Mouse (Mus musculus): ENCODE results near the gene Oprm1. TPM values are rescaled to one million over a fixed set of nuclear protein-coding genes. Genes with fewer than 3 reads are reported as not detected.
"Not testable (repeated sequence)": the region's sequence is repeated elsewhere in the genome, so short reads cannot be mapped to it uniquely, and the experiment has no call there.

The Oprm1 gene
- total RNA-seq, 2 experiments from 2014 or later = not detected

DNA sequence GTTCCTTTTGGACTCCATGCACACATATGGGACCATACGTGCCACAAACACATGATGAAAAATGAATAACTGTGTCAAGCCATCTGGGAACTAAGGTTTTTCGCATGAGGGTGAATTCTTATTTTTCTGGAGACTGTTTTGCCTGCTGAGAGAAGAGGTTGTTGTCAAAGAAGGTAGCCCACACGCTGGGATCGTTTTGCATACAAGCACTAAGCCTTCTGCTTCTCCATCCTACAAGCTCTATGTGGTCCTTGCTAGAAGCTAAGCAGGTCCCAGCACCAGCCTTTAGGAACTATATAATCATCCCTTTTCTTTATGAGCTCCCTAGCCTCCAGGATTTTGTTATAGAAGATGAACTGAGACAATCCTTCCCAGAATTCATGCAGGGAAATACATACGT lies 200.5 kb downstream of the Oprm1 start:
- no peak for ATAC-seq (replicated peaks; ENCODE audit: low FRiP score, low TSS enrichment, poor library complexity, severe bottlenecking)

GRCm38 (mm10) chr10:6967588-6968242 lies 209.4 kb downstream of the Oprm1 start:
- no peak for ATAC-seq (replicated peaks; ENCODE audit: low FRiP score, low TSS enrichment, poor library complexity, severe bottlenecking)

DNA sequence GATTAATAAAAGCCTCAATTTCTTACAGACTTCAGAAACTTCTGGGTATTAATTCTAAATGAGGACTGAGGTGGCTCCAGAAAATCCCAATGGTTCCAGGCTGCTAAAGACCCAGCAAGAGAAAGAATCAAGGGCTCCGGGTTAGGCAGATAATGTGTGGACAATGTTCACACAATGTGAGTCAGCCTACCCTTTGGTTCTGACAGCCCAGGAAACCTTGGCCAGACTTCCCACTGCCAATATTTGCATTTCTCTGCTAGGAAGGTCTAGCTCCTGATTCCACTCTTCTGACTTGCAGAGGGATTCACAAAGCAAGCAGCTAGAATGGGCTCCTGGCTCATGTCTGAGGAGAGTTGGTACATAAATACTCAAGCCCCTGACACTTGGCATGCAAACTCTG lies 210.0 kb downstream of the Oprm1 start:
- no peak for ATAC-seq (replicated peaks; ENCODE audit: low FRiP score, low TSS enrichment, poor library complexity, severe bottlenecking)

DNA sequence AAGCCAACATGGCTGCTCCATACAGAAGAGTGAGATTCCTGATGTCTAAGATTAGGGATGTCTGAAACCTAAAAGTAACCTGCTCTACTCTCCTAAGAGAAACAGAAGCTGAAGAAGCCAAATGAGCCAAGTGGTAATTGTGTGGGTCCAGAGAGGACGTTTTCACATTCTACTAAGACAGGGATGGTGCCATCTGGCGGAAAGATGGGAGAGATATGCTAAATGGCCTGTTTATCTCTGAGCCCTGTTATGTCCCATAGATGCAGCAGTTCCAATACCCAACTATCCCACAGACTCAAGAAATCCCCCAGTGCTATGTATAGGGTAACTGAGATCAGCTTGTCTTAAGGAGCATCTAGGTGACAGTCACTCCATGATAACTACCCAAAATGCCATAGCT lies 219.5 kb downstream of the Oprm1 start:
- ATAC-seq (replicated peaks; ENCODE audit: low FRiP score, low TSS enrichment, poor library complexity, severe bottlenecking) = no peak

GRCm38 (mm10) chr10:6978733-6979132 lies 220.4 kb downstream of the Oprm1 start:
- ATAC-seq (replicated peaks; ENCODE audit: low FRiP score, low TSS enrichment, poor library complexity, severe bottlenecking) = no peak

GRCm38 (mm10) chr10:6979216-6979615 lies 220.9 kb downstream of the Oprm1 start:
- no peak for ATAC-seq (replicated peaks; ENCODE audit: low FRiP score, low TSS enrichment, poor library complexity, severe bottlenecking)

GRCm38 (mm10) chr10:6979789-6980188 lies 221.5 kb downstream of the Oprm1 start:
- no peak for ATAC-seq (replicated peaks; ENCODE audit: low FRiP score, low TSS enrichment, poor library complexity, severe bottlenecking)

GRCm38 (mm10) chr10:6980236-6980635 lies 221.9 kb downstream of the Oprm1 start:
- ATAC-seq (replicated peaks; ENCODE audit: low FRiP score, low TSS enrichment, poor library complexity, severe bottlenecking) = no peak

- no peak for ATAC-seq (replicated peaks; ENCODE audit: low FRiP score, low TSS enrichment, poor library complexity, severe bottlenecking)
Measured at GRCm38 (mm10) chr10:6982751-6983151, 224.4 kb downstream of the Oprm1 start.

GRCm38 (mm10) chr10:6983431-6983830 lies 225.1 kb downstream of the Oprm1 start:
- no peak for ATAC-seq (replicated peaks; ENCODE audit: low FRiP score, low TSS enrichment, poor library complexity, severe bottlenecking)

- ATAC-seq (replicated peaks; ENCODE audit: low FRiP score, low TSS enrichment, poor library complexity, severe bottlenecking) = no peak
Measured at GRCm38 (mm10) chr10:6986246-6986645, 227.9 kb downstream of the Oprm1 start.

GRCm38 (mm10) chr10:6987399-6988098 lies 229.2 kb downstream of the Oprm1 start:
- no peak for ATAC-seq (replicated peaks; ENCODE audit: low FRiP score, low TSS enrichment, poor library complexity, severe bottlenecking)

DNA sequence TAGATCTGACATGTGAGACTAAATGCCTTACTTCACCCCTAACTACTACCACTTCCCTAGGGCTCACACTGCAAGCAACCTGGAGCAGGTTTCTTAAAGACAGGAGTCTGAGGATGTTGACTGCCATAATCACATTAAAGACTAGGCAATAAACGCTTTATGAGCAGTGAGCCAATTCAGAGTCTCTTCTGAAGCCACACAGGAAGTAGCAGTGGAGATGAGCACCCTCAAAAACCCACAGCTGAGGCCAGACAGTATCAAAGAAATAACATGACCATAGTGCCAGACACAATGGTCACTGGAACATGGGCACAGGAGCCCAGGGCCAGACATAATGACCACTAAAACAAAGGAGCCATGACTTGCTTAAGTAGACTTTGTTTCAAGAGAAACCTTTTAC lies 230.2 kb downstream of the Oprm1 start:
- ATAC-seq (replicated peaks; ENCODE audit: low FRiP score, low TSS enrichment, poor library complexity, severe bottlenecking) = no peak

DNA sequence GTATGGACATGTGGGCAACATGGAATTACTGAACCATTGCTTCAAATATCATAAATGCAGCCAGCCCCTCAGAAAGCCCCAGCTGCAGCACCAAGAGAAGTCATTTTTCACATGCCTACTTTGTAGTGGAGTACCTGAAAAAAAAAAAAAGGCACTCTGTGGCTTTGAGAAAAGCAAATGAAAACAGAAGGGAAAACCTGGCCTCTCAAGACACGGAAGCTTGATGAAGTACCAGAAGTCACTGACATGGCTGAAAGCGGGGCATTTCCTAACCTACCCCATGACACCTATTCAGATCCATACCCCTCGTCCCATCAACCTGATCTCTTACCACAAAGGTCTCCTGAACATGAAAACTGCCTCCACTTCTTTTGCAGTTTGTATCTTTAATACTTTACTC lies 238.6 kb downstream of the Oprm1 start:
- ATAC-seq (replicated peaks; ENCODE audit: low FRiP score, low TSS enrichment, poor library complexity, severe bottlenecking) = no peak

DNA sequence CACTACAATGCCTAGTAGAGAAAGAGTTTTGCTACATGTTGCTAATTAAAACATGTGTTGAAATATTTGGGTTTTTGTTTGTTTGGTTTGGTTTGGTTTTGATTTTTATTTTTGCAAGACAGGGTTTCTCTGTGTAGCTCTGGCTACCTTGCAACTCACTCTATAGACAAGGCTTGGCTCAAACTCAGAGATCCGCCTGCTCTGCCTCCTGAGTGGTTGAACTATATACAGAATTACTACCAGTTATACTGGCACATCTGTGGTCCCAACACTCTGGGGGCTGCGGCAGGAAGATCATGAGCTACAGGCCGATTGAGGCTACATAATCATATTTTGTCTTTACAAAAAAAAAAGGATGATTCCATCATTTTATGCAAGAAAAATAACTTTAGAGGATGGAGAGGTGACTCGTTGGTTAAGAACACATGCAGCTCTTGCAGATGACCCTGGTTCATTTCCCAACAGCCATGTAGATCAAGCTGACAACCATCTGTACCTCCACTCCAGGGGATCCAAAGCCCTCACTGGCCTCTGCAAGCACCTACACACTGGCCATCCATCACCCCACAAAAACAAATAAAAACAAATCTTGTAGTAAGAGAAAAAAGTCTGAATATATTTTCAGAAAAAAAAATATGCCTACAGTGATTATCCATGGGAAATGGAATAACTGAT lies 240.4 kb downstream of the Oprm1 start:
- no peak for ATAC-seq (replicated peaks; ENCODE audit: low FRiP score, low TSS enrichment, poor library complexity, severe bottlenecking)

DNA sequence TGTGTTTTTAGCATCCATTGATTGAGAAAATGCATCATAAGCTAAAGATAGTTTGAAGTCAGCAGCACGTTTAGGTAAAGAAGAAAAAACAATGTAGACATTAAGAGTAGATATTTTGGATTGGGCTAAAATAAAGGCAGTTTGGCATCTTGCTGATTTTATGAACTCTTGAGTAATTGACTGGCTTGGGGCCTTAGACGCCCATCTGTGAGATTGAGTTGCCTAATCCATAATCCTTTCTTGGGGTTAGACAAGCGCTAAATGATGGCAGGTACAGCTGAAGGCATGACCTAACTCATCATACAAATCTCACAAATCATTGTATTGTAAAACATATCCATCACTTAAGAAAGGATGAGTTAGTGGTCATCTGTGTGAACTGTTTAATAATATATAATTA lies 241.0 kb downstream of the Oprm1 start:
- ATAC-seq (replicated peaks; ENCODE audit: low FRiP score, low TSS enrichment, poor library complexity, severe bottlenecking) = no peak

DNA sequence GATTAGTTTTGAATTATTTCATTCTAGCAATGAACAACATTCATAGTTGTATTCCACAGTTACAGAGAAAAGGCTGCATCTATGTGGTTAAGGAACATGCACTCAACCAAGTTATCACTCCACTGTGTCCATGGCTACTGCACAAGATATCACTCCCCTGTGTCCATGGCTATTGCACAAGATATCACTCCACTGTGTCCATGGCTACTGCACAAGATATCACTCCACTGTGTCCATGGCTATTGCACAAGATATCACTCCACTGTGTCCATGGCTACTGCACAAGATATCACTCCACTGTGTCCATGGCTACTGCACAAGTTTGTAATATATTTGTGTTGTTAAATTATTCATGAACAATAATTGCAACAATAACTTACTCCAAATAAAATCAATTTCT lies 245.6 kb downstream of the Oprm1 start:
- not testable (repeated sequence) for ATAC-seq (replicated peaks; ENCODE audit: low FRiP score, low TSS enrichment, poor library complexity, severe bottlenecking)

GRCm38 (mm10) chr10:7004980-7005538 lies 246.8 kb downstream of the Oprm1 start:
- no peak for ATAC-seq (replicated peaks; ENCODE audit: low FRiP score, low TSS enrichment, poor library complexity, severe bottlenecking)

DNA sequence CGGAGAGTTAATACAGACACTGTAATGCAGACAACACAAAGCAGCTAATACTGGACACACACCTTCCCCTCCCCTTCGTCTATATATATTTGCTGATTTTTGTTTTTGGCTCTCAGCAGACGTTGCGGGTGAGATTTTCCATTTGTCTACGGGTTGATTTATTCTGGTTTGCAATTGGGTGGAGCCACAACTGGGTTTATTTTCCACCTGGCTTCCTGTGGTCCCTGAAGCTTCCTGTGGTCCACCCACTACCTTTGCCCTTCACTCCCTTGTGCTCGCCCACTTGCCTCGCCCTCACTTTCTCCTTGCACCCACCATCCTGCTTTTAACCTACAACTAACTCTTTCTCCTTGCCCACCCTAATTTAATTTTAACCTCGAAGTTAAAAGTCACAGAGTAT lies 252.2 kb downstream of the Oprm1 start:
- no peak for ATAC-seq (replicated peaks; ENCODE audit: low FRiP score, low TSS enrichment, poor library complexity, severe bottlenecking)

DNA sequence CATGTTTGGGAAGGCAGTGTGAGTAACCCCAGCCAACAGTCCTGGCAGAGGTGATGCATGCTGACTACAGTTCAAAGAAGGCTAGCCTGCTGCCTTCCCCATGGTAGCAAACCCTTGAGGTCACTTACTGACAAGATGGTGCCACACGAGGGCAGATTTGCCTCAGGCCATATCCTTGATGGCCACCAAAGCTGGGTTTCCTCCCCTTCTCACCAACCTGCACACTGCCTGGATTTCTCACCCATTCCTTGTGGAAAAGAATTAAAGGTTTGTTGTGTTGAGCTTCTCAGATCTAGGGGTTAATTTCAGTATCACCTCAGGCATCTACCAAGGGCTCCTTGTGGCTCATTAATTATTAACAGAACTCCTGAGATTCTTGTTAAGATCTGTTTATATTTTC lies 256.9 kb downstream of the Oprm1 start:
- ATAC-seq (replicated peaks; ENCODE audit: low FRiP score, low TSS enrichment, poor library complexity, severe bottlenecking) = no peak
